Mouse (Mus musculus): ENCODE results near the gene Nav1.
A peak's percentile ranks its signal among the peaks of the same experiment; 100 is the strongest.

Gene Nav1

DNA sequence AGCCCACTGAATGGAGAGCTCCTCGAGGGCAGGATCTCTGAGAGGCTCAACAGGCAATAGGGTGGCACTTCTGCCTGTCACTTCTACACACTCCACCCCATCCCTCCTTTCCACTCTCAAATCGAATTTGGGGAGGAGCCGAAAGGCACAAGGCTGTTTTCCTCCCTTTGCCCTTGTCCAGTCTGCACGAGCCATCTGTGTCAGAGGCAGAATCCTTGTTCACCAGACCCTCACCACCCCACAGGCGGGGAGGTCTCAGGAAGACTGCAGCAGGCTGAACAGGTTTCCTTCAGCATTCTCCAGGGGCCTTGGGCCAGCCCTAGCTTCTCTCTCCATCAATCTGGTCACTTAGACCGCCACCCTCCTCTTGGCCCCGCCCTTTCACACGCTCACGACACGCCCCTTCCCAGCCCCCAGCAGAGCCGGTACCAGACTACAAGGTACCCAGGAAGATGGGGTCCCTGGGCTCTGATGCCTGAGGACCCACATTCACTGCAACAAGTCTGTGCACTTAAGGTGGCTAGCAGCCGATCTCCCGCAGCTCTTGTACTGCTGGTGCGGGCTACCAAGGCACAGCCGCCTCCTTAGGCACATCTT is 23.9 kb downstream of the Nav1 start:
- DNase-seq (ENCODE audit: low read depth, low spot score) = no peak

GRCm38 (mm10) chr1:135581001-135581400 is 26.1 kb downstream of the Nav1 start:
- DNase-seq (ENCODE audit: low read depth, low spot score) = no peak

- DNase-seq (ENCODE audit: low read depth, low spot score) = no peak
Measured at GRCm38 (mm10) chr1:135579111-135579510, 28.0 kb downstream of the Nav1 start.

- no peak for DNase-seq (ENCODE audit: low read depth, low spot score)
Measured at GRCm38 (mm10) chr1:135577793-135578192, 29.3 kb downstream of the Nav1 start.

DNA sequence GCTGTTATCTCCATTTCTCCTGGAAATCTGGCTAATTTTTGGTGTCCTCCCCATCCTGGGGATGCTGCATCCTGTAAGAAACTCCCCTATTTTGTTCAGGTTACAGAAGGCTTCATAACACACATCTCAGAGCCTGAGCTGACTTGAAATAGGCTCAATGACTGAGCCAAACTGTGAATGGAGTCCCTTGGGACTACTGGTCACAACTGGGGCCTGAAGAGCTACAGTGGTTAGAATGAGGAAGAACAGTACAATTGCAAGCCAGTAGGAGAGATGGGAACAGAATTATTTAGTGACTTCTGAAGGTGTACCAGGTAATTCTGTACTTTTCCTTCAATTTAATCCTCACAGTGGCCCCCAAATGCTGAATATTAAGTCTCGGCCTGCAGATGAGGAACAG is 31.7 kb downstream of the Nav1 start:
- no peak for DNase-seq (ENCODE audit: low read depth, low spot score)

- DNase-seq (ENCODE audit: low read depth, low spot score) = peak; percentile 61
Measured at GRCm38 (mm10) chr1:135574451-135575208, 32.5 kb downstream of the Nav1 start.

DNA sequence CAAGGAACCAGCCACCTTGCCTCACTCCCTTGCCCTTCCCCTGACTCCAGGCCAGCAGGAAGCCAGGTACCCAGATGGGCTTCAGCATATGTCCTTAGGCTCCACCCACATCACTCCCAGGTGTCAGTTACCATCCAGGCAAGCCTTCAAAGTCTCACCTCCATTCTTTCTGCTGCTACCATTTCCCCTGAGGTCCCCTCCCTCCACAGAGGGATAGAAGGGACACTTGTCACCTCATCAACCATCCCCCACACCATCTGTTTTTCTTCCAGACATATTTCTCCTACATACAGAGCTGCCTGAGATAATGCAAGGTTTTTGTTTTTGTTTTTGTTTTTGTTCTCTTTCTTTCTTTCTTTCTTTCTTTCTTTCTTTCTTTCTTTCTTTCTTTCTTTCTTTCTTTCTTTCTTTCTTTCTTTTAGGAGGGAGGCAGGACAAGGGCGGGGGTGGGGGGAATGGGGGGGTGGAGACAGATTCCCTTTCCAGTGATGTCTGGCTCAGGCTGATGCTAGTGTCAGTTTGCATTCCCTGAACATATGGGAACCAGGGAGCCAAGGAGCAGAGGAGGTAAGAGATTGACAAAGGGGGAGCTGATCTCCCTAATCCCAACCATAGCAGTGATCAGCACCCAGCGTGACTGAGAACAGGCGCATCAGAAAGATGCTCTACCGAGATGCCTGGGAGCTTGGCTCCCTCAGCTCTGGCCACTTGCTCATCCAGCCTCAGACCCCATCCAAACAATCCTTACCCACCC is 34.8 kb downstream of the Nav1 start:
- no peak for DNase-seq (ENCODE audit: low read depth, low spot score)

DNA sequence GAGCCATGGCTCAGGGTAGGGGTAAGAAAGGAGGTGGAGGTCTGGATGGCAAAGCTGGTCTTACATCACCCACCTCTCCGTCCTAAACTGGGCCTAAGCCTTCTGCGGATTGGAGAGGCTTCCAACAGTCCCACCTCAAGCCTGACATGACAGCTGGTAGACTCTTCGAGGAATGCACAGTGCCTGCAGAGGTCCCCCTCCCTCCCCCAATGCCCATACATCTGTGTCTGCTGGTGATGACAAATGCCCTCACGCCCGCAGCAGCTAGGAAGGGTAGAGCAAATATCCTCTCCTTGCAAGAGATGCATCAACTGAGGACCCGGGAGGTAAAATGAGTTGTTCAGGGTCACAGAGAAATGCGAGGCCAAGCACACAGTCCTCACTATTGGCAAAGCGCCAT is 39.0 kb downstream of the Nav1 start:
- DNase-seq (ENCODE audit: low read depth, low spot score) = no peak

DNA sequence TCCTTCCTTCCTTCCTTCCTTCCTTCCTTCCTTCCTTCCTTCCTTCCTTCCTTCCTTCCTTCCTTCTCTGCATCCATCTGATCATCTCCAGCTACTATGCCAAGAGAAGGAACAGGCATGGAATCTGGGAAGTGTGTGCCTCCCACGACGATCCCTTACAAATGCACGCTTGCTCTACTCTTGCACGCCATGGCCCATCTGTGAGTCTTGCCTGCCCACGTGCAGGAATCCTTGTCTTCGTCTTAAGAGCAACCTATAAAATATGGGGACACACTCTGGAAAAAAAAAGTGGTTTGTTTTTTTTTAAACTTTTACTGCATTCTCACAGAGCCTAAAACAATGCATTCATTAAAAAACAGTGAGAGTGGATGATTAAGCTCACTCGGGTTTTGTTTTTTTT is 40.5 kb downstream of the Nav1 start:
- DNase-seq (ENCODE audit: low read depth, low spot score) = no peak

DNA sequence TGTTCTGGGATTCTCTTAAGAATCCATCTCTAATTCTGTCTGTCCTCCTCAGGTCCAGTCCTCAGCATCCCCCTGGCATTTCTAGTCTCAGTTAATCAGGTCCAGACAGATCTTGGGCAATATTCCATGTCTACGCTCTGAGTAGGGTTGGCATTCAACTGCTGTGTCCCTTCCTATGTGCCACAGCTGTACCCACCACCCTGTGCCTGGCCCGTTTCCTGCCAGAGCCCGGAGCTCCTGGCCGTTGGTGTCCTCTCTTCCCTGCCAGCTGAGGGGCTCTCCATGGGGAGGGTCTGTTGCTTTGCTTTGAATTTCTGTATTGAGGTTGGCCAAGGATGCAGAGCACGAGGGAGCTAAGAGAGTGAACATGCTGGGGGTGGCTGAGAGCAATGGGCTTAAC is 41.3 kb downstream of the Nav1 start:
- DNase-seq (ENCODE audit: low read depth, low spot score) = no peak

GRCm38 (mm10) chr1:135564660-135565519 is 42.2 kb downstream of the Nav1 start:
- peak; percentile 51 for DNase-seq (ENCODE audit: low read depth, low spot score)

DNA sequence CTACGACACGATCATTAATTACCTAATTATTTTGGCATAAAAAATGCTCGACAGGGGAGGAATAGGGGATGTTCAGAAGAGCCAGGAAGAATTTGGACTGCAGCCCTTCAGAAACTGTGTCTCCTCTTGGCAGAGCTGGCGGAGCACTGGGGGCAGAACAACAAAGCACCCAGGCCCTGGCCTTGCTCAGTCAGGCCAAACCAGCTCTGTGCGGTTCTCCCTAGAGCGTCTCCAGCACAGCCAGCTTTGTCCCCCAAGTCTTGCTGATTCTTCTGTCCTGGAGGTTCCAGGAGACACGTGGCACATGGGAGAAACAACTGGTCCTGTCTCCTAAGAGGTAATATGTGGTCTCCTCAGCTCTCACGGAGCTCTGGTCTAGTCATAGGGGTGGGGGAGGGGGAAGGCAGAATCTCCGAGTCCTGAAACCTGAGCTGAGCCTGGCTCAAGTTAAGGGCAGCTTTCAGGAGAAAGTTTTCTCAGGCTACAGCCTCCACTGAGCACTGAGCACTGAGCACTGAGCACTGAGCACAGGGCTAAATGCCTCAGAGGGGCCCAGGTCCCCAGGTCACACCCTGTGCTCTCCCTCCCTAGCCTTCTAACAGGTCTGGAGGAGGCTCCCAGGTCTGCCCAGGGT is 43.2 kb downstream of the Nav1 start:
- DNase-seq (ENCODE audit: low read depth, low spot score) = no peak

- no peak for DNase-seq (ENCODE audit: low read depth, low spot score)
Measured at GRCm38 (mm10) chr1:135562982-135563650, 44.0 kb downstream of the Nav1 start.

DNA sequence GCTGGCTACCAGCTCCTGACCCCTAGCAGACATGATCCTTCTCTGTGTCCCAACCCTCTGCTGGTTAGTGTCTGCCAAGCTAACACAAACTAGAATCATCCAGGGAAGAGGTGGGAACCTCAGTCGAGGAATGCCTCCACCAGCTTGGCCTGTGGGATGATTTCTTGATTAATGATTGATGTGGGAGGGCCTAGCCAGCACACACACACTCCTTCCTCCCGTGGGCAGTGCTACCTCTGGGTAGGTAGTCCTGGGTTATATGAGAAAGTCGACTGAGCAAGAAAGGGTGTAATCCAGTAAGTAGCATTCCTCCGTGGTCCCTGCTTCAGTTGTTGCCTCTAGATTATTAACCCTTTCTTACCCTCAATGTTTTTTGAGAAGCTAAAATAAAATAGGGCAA is 45.0 kb downstream of the Nav1 start:
- DNase-seq (ENCODE audit: low read depth, low spot score) = no peak

- no peak for DNase-seq (ENCODE audit: low read depth, low spot score)
Measured at GRCm38 (mm10) chr1:135561282-135561681, 45.8 kb downstream of the Nav1 start.

DNA sequence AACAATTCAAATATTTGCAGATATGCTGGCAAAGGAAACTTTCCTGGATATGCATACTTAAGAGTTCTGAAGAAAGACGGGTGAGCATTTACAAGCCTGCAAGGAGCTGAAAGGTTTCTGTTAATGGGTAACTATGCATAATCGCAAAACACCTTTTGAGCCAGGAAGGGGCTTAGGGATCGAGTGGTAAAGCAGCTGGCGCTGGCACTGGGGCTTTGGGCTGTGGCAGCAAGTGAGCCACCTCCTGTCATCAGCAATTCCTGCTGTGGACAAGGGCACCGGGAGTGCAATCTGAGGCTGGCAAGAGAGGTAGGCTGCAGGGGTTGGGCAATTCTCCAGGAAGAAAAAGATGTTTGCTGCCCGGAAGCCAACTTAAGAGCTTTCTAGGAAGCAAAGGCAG is 49.1 kb downstream of the Nav1 start:
- DNase-seq (ENCODE audit: low read depth, low spot score) = no peak

- no peak for DNase-seq (ENCODE audit: low read depth, low spot score)
Measured at GRCm38 (mm10) chr1:135555885-135556284, 51.2 kb downstream of the Nav1 start.

GRCm38 (mm10) chr1:135554632-135555260 is 52.3 kb downstream of the Nav1 start:
- DNase-seq (ENCODE audit: low read depth, low spot score) = no peak

DNA sequence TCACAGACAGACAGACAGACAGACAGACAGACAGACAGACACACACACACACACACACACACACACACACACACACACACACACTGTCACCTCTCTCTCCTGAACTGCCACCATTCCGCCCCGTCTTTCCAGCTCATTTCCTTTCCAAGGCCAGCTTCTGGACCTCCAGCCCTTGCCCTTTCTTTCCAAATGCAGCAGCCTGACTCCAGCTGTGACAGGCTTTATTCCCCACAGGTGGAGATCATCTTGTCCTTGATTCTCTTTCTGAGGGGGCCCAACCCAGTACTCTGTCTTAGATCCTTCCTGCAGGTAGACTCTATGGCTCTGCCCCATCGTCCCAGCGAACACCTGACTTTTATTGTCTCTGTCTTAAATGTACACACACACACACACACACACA is 53.5 kb downstream of the Nav1 start:
- no peak for DNase-seq (ENCODE audit: low read depth, low spot score)

DNA sequence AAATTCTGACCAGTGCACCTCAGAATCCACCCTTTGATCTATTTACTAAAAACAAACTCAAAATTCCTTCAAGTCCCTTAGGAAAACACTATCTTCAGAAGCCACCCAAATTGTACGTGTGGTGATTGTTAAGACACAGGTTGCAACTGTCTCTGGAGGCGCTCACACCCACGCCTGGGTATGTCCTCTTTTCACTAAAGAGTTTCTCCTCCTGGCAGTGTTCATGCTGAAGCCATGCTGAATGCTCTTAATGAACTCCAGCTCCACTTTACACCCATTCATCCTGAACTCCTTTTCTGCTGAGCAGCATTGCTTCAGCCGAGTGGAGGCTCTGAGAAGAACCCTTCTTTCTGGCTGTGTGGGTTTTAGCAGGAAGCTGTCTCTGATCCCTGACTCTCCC is 53.9 kb downstream of the Nav1 start:
- DNase-seq (ENCODE audit: low read depth, low spot score) = no peak

Measured in skeletal muscle tissue, adult 2 months (tissue).